Mouse (Mus musculus) T-helper 2 cell (primary cell): ENCODE data around the gene Ist1.

Source experiments
- in situ Hi-C: fragments of 300-600 bp; cut with MboI, MseI; formaldehyde crosslinking; loops from one replicate; pipeline ENCODE4 v1.15.1; 2025; ENCODE audit warnings: high pct_unique_total_duplicates

Ist1 gene

GRCm38 (mm10) chr8:109687248-109687647 lies 5.8 kb downstream of the Ist1 start:
- in situ Hi-C loops: no loop called here

GRCm38 (mm10) chr8:109682120-109682519 lies 10.9 kb downstream of the Ist1 start:
- in situ Hi-C loops: no loop called here

GRCm38 (mm10) chr8:109681535-109681934 lies 11.5 kb downstream of the Ist1 start:
- in situ Hi-C loops: no loop called here

- in situ Hi-C loops: no loop called here
These were observed 17.0 kb downstream of the Ist1 start for GRCm38 (mm10) chr8:109675896-109676643.

- in situ Hi-C loops: no loop called here
These were observed 19.5 kb downstream of the Ist1 start for GRCm38 (mm10) chr8:109673596-109673995.

- in situ Hi-C loops: no loop called here
These were observed 20.4 kb downstream of the Ist1 start for GRCm38 (mm10) chr8:109672656-109673055.

GRCm38 (mm10) chr8:109666616-109667015 lies 26.4 kb downstream of the Ist1 start:
- in situ Hi-C loops: no loop called here

GRCm38 (mm10) chr8:109662328-109662727 lies 30.7 kb downstream of the Ist1 start:
- in situ Hi-C loops: no loop called here

- in situ Hi-C loops: no loop called here
These were observed 36.2 kb downstream of the Ist1 start for GRCm38 (mm10) chr8:109656860-109657259.

GRCm38 (mm10) chr8:109650801-109651200 lies 42.3 kb downstream of the Ist1 start:
- in situ Hi-C loops: no loop called here

- in situ Hi-C loops: no loop called here
These were observed 44.6 kb downstream of the Ist1 start for GRCm38 (mm10) chr8:109648469-109648868.

GRCm38 (mm10) chr8:109647331-109647730 lies 45.7 kb downstream of the Ist1 start:
- in situ Hi-C loops: no loop called here

- in situ Hi-C loops: no loop called here
These were observed 51.8 kb downstream of the Ist1 start for GRCm38 (mm10) chr8:109641236-109641635.

GRCm38 (mm10) chr8:109640410-109640809 lies 52.6 kb downstream of the Ist1 start:
- in situ Hi-C loops: no loop called here

GRCm38 (mm10) chr8:109638851-109639250 lies 54.2 kb downstream of the Ist1 start:
- in situ Hi-C loops: no loop called here

- in situ Hi-C loops: no loop called here
These were observed 57.9 kb downstream of the Ist1 start for GRCm38 (mm10) chr8:109635146-109635545.

GRCm38 (mm10) chr8:109632498-109632897 lies 60.6 kb downstream of the Ist1 start:
- in situ Hi-C loops: no loop called here

- in situ Hi-C loops: no loop called here
These were observed 64.4 kb downstream of the Ist1 start for GRCm38 (mm10) chr8:109628638-109629037.
